Mouse (Mus musculus) layer of hippocampus, postnatal 10 days (tissue): Measurements from ENCODE around the gene Ddx58. TPM values are rescaled to one million over a fixed set of nuclear protein-coding genes. Genes with fewer than 3 reads are reported as not detected.

Experiments used
- total RNA-seq, 2 experiments: library from RNA; stranded (reverse); gene quantifications; 2 replicates each; pipeline ENCODE4 v1.2.3; 2021

The Ddx58 gene
- total RNA-seq, 2 experiments from 2014 or later: 4.4 to 5.3 TPM

Other genes starting within 250 kb of the Ddx58 start
- 10 to 100 TPM; 47.6 to 48.1 TPM for gene Aco1, start 96.7 kb downstream of the Ddx58 start, total RNA-seq
- gene Smim27, start 29.8 kb upstream of the Ddx58 start, total RNA-seq: 10 to 100 TPM; 11.5 to 12.8 TPM
- 10 to 100 TPM; 17.5 to 20.1 TPM for gene Topors, start 30.0 kb upstream of the Ddx58 start, total RNA-seq
- 100 to 1,000 TPM; 229 TPM for gene Ndufb6, start 39.6 kb upstream of the Ddx58 start, total RNA-seq
- gene Tmem215, start 232.4 kb upstream of the Ddx58 start, total RNA-seq: 1 to 10 TPM; 7.7 to 7.9 TPM